In the genomic region with DNA sequence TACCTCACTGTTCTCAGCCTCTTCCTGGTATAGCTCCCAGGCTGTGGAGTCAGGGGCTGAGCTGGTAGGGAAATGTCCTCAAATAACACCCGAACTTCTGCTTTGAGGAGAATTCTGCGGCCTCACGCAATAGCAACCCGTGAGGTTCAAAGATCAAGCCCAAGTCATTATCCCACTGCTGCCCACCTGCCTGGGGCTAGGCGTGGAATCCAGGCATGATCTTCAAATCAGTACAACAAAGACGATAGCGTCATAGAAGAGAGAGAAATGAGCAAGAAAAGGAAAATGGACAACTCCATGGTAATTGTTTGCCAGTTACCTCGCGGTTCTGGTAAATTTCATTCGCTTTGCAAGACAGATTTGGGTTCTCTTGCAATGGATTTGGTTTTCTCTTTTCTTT, we compare ENCODE assay signal across 8 mouse cellular contexts.
DNase-seq lines count a peak whose midpoint lies in the region; ATAC-seq and TF ChIP-seq lines count a peak whose summit lies in the region.

No protein-coding gene starts in this region.

- no peaks in the 10 kb centered on the region for H3K36me3 ChIP-seq in lung, embryonic 14.5 days (ENCODE audit: insufficient read depth)
- no peaks in the 10 kb centered on the region for H3K36me3 ChIP-seq in heart, embryonic 15.5 days
- no peaks in the 10 kb centered on the region for H3K36me3 ChIP-seq in liver, embryonic 14.5 days (replicated peaks; ENCODE audit: control insufficient read depth, insufficient read depth, low read depth)
- H3K36me3 ChIP-seq in stomach, embryonic 15.5 days, result no peaks in the 10 kb centered on the region

- no peak for TF ChIP-seq EP300 in liver, embryonic 14.5 days (IDR thresholded peaks at IDR 0.05; ENCODE audit: low read depth)

- H3K4me1 ChIP-seq in lung, embryonic 14.5 days (ENCODE audit: insufficient read depth), result peaks cover 40% of the 10 kb centered on the region
- H3K4me1 ChIP-seq in heart, embryonic 15.5 days (replicated peaks), result peaks cover 63% of the 10 kb centered on the region
- peaks cover 0 to 6% of the 10 kb centered on the region in 2 experiments; a peak in 2 of 4 replicates for H3K4me1 ChIP-seq in liver, embryonic 14.5 days (replicated peaks; ENCODE audit: control insufficient read depth in 2 of 2, insufficient read depth in 2 of 2, low read length in 1 of 2)
- peaks cover 16% of the 10 kb centered on the region for H3K4me1 ChIP-seq in stomach, embryonic 15.5 days

- no peak for ATAC-seq in lung, embryonic 14.5 days (ENCODE audit: insufficient read depth)
- ATAC-seq in heart, embryonic 15.5 days (replicated peaks; ENCODE audit: insufficient number of reproducible peaks, insufficient read depth, low FRiP score, low read depth), result no peak
- ATAC-seq in liver, embryonic 14.5 days (ENCODE audit: insufficient read depth), result no peak
- ATAC-seq in stomach, embryonic 15.5 days (ENCODE audit: insufficient read depth, low FRiP score, low read depth), result no peak

- H3K4me2 ChIP-seq in lung, embryonic 14.5 days, result peak overlapping the region; percentile 63
- H3K4me2 ChIP-seq in heart, embryonic 15.5 days, result peak overlapping the region; percentile 71
- peak overlapping the region; percentile 69 for H3K4me2 ChIP-seq in liver, embryonic 14.5 days (ENCODE audit: low read depth)
- peak overlapping the region; percentile 72 for H3K4me2 ChIP-seq in stomach, embryonic 15.5 days

- 54% methylated on average over 10 of the region's 10 CpGs for whole genome bisulfite sequencing in lung, embryonic 14.5 days
- WGBS in heart, embryonic 15.5 days, result 65% methylated on average over 10 of the region's 10 CpGs
- WGBS in liver, embryonic 14.5 days (ENCODE audit: insufficient replicate concordance), result 45% methylated on average over 10 of the region's 10 CpGs
- 59% methylated on average over 10 of the region's 10 CpGs for WGBS in stomach, embryonic 15.5 days

- H3K4me3 ChIP-seq in lung, embryonic 14.5 days (ENCODE audit: low read depth, low read length), result peak overlapping the region; percentile 35
- peak overlapping the region; percentile 51 for H3K4me3 ChIP-seq in heart, embryonic 15.5 days
- peak overlapping the region in 1 of 2 experiments; percentile 47; a peak in 1 of 4 replicates for H3K4me3 ChIP-seq in liver, embryonic 14.5 days (ENCODE audit: insufficient read depth in 1 of 2, low read depth in 2 of 2, low read length in 2 of 2)
- H3K4me3 ChIP-seq in stomach, embryonic 15.5 days (replicated peaks), result peak overlapping the region; percentile 40

- H3K9ac ChIP-seq in lung, embryonic 14.5 days, result peak overlapping the region; percentile 55
- no peak overlapping the region; the same call in 1 of the 2 replicates for H3K9ac ChIP-seq in heart, embryonic 15.5 days
- H3K9ac ChIP-seq in liver, embryonic 14.5 days (replicated peaks), result no peak overlapping the region
- H3K9ac ChIP-seq in stomach, embryonic 15.5 days, result no peak overlapping the region

- no peaks in the 10 kb centered on the region for H3K27me3 ChIP-seq in lung, embryonic 14.5 days (ENCODE audit: insufficient read depth, low read length)
- no peaks in the 10 kb centered on the region for H3K27me3 ChIP-seq in heart, embryonic 15.5 days
- H3K27me3 ChIP-seq in liver, embryonic 14.5 days (ENCODE audit: control insufficient read depth, insufficient read depth, low read length), result no peaks in the 10 kb centered on the region
- no peaks in the 10 kb centered on the region for H3K27me3 ChIP-seq in stomach, embryonic 15.5 days (replicated peaks)

- H3K27ac ChIP-seq in lung, embryonic 14.5 days (ENCODE audit: low read depth), result no peak overlapping the region
- H3K27ac ChIP-seq in heart, embryonic 15.5 days, result peak overlapping the region; percentile 85
- H3K27ac ChIP-seq in liver, embryonic 14.5 days, result no peak overlapping the region
- H3K27ac ChIP-seq in stomach, embryonic 15.5 days, result 0 out of 2 replicates have a peak overlapping the region, but pooled peaks have one; percentile 63

- H3K9me3 ChIP-seq in lung, embryonic 14.5 days (ENCODE audit: low read depth, low read length), result no peaks in the 10 kb centered on the region
- no peaks in the 10 kb centered on the region for H3K9me3 ChIP-seq in heart, embryonic 15.5 days (replicated peaks)
- H3K9me3 ChIP-seq in liver, embryonic 14.5 days (ENCODE audit: control insufficient read depth, low read length), result no peaks in the 10 kb centered on the region
- no peaks in the 10 kb centered on the region for H3K9me3 ChIP-seq in stomach, embryonic 15.5 days

- no peak for DNase-seq in lung, embryonic 14.5 days
- DNase-seq in lung, postnatal 4 days, result no peak
- DNase-seq in liver, embryonic 14.5 days (ENCODE audit: low read depth in 3 of 3, low spot score in 3 of 3), result no peak
- DNase-seq in thymus, postnatal 25 days, result no peak
- DNase-seq in embryo, embryonic 10.5 days (ENCODE audit: low spot score), result no peak
- no peak for DNase-seq in cerebellum, postnatal 36 days

- no peak for TF ChIP-seq CTCF in lung, embryonic 14.5 days (IDR thresholded peaks at IDR 0.05; ENCODE audit: low read depth)
- TF ChIP-seq CTCF in liver, embryonic 14.5 days (IDR thresholded peaks at IDR 0.05; ENCODE audit: low read depth), result no peak

Comparison
In these comparisons a context has a peak if more than half of its experiments do, and no peak if none do; other contexts are left out.
1. H3K27ac ChIP-seq: peak in heart, embryonic 15.5 days (single experiment) and stomach, embryonic 15.5 days (single experiment); none in lung, embryonic 14.5 days (single experiment) and liver, embryonic 14.5 days (single experiment).
2. Peak in every context shown above with its lines, with median percentiles within 50 percentile points of each other: H3K4me2 ChIP-seq.